Mouse (Mus musculus): ENCODE measurements around the gene D930048N14Rik.

The D930048N14Rik gene

DNA sequence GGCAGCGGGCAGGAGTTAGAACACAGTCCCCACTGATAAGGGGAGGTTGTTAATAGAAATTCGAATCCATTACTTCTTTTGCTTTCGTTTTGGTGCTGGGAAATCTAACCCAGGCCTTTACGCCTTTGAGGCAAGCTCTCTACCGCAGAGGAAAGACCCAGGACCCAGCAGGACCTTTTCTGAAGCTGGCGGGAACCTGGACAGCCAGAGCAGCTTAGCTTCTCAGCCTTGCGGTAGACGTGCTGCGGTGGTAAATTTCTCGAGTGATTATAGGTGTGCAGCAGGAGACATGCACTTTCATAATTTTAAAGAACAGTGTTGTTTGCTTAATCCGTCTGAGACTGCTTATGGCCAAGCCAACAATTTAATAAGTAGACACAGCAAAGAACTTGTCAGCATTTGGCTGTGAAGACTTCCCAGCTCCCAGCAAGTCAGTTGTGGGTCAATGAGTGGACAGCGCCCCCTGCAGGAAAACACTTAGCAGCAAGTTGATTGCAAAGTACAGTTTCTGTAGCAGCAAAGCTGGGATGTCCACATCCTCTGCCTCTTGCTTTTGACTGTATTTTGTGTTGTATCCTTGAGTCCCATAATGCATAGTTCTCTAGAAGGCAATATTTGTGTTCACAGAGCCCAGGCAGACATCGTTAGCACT, 30.7 kb downstream of the D930048N14Rik start:
- CTCF ChIA-PET: interaction anchor here (0.5 to 2.8 kb wide), 92 partner anchors 8 to 486 kb away, joined by 3 to 76 read pairs (median 5); partner anchors contain the start of genes Phykpl (in 3 of the 4), Nhp2 (in 2 of the 4), Rmnd5b (in 2 of the 4) and Col23a1 (in 1 of the 4)
- POLR2A ChIA-PET: interaction anchor here (0.6 to 14.7 kb wide), 54 partner anchors 7 to 142 kb away, joined by 3 to 450 read pairs (median 6); partner anchors contain the start of genes Hnrnpab (in 4 of the 4), Nhp2 (in 3 of the 4), Phykpl (in 3 of the 4) and Rmnd5b (in 3 of the 4)

DNA sequence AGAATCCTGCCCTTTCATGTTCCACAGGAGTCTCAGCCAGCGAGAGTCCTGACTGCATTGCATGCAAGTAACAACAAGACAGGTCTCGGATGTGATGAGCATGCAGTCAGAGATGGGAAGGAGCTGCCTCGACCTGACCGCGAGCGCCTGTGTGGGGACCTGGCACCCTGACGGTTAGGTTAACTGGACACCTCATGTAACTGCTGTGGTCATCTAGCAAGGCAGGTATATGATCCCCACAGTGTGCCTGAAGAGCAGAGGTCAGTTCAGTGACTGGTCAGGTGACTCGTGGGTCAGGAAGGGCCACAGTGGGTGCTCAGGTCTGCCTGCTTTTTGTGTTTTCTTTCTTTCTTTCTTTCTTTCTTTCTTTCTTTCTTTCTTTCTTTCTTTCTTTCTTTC, 31.2 kb downstream of the D930048N14Rik start:
- ChIA-PET CTCF (interaction anchor here (0.5 to 2.8 kb wide), 83 partner anchors 8 to 486 kb away, joined by 3 to 76 read pairs (median 6); partner anchors contain the start of genes Phykpl (in 3 of the 4), Nhp2 (in 2 of the 4), Rmnd5b (in 2 of the 4) and Col23a1 (in 1 of the 4)), POLR2A (interaction anchor here (0.7 to 14.7 kb wide), 51 partner anchors 6 to 142 kb away, joined by 3 to 450 read pairs (median 7); partner anchors contain the start of genes Hnrnpab (in 4 of the 4), Nhp2 (in 3 of the 4), Rmnd5b (in 3 of the 4) and Phykpl (in 2 of the 4))

- POLR2A ChIA-PET: interaction anchor here (0.6 to 14.7 kb wide), 177 partner anchors 8 to 1575 kb away, joined by 3 to 450 read pairs (median 5); partner anchors contain the start of genes Hnrnpab (in 4 of the 4), Phykpl (in 4 of the 4), D930048N14Rik (in 3 of the 4) and N4bp3 (in 3 of the 4)
- CTCF ChIA-PET: interaction anchor here (0.6 to 6.0 kb wide), 35 partner anchors 9 to 1561 kb away, joined by 3 to 50 read pairs (median 3); partner anchors contain the start of genes Phykpl (in 2 of the 4), Cdkn2aipnl (in 1 of the 4), Col23a1 (in 1 of the 4) and D930048N14Rik (in 1 of the 4)
Measured at GRCm38 (mm10) chr11:51688330-51689328, 37.9 kb downstream of the D930048N14Rik start, which contains the start of gene 0610009B22Rik. TSS of gene 0610009B22Rik (minus strand) at chr11:51688874.

GRCm38 (mm10) chr11:51689343-51689742, 38.6 kb downstream of the D930048N14Rik start:
- ChIA-PET POLR2A (interaction anchor here (0.6 to 14.7 kb wide), 106 partner anchors 8 to 534 kb away, joined by 3 to 450 read pairs (median 7); partner anchors contain the start of genes Hnrnpab (in 4 of the 4), D930048N14Rik (in 3 of the 4), N4bp3 (in 3 of the 4) and Nhp2 (in 3 of the 4)), CTCF (interaction anchor here (0.6 to 6.0 kb wide), 20 partner anchors 8 to 1560 kb away, joined by 3 to 50 read pairs (median 4); partner anchors contain the start of genes Col23a1 (in 1 of the 4), Hnrnpab (in 1 of the 4), Nhp2 (in 1 of the 4) and Phykpl (in 1 of the 4))

GRCm38 (mm10) chr11:51690597-51690996, 39.8 kb downstream of the D930048N14Rik start:
- ChIA-PET CTCF (interaction anchor here in 3 of 4 experiments (0.6 to 6.0 kb wide), 5 partner anchors 9 to 128 kb away, joined by 6 to 50 read pairs (median 11); no protein-coding TSS in a partner anchor), POLR2A (interaction anchor here in 3 of 4 experiments (0.9 to 14.7 kb wide), 20 partner anchors 9 to 116 kb away, joined by 3 to 450 read pairs (median 52); partner anchors contain the start of genes Hnrnpab (in 3 of the 3), Nhp2 (in 2 of the 3), D930048N14Rik (in 1 of the 3) and N4bp3 (in 1 of the 3))

- CTCF ChIA-PET: interaction anchor here in 1 of 4 experiments (0.6 kb wide), 1 partner anchor 1119 kb away, joined by 5 read pairs; no protein-coding TSS in a partner anchor
- POLR2A ChIA-PET: interaction anchor here in 2 of 4 experiments (0.6 to 8.2 kb wide), 6 partner anchors 7 to 532 kb away, joined by 3 to 170 read pairs (median 6); no protein-coding TSS in a partner anchor
Measured at GRCm38 (mm10) chr11:51694984-51695383, 44.2 kb downstream of the D930048N14Rik start.

DNA sequence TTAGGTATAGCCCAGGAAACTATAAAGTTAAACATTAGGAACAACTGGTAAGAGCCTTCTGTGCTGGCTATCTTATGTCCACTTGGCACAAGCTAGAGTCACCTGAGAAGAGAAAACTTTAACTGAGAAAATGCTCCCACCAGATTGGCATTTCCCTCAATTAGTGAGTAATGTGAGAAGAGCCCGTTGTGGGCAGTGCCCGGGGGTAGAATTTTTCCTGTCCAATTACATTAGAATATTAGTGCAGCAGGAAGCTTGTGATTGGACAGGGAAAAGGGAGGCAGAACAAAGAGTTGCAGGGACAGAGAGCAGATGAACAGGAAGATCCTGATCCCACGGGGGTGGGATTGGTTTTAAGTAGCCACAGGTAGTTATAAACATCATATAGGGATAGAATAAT, 52.1 kb downstream of the D930048N14Rik start:
- POLR2A ChIA-PET: interaction anchor here (0.7 to 9.7 kb wide), 87 partner anchors 8 to 1325 kb away, joined by 3 to 189 read pairs (median 5); partner anchors contain the start of genes 0610009B22Rik (in 4 of the 4), Hnrnpab (in 3 of the 4), Nhp2 (in 3 of the 4) and Phykpl (in 3 of the 4)

DNA sequence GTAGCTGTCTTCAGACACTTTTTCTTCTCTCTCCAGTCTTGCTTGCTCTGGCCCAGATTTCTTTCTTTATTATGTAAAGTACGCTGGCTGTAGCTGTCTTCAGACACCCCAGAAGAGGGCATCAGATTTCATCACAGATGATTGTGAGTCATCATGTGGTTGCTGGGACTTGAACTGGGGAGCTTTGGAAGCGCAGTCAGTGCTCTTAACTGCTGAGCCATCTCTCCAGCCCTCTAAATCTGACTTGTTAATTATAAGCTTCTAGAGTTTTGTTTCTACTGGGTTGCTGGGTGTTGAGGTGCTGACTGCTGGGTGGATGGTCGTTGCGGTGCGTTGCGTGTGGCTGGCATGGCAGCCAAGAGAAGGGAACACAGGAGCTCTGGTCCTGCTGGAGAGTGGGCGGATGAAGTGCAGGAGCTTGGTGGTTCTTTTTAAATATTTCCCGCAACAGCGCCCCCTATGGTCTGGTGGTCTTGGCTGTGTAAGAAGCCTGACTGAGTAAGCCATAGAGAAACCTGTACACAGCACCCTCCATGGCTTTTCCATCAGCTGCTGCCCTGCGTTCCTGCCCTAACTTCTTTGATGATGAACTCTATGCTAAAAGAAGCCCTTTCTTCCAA, 52.7 kb downstream of the D930048N14Rik start:
- ChIA-PET CTCF (interaction anchor here (0.5 to 3.1 kb wide), 60 partner anchors 11 to 716 kb away, joined by 3 to 50 read pairs (median 4); partner anchors contain the start of genes 0610009B22Rik (in 3 of the 4), Sar1b (in 2 of the 4), Col23a1 (in 1 of the 4) and D930048N14Rik (in 1 of the 4)), POLR2A (interaction anchor here (0.7 to 9.7 kb wide), 99 partner anchors 9 to 1326 kb away, joined by 3 to 189 read pairs (median 5); partner anchors contain the start of genes 0610009B22Rik (in 4 of the 4), Hnrnpab (in 3 of the 4), Nhp2 (in 3 of the 4) and Phykpl (in 3 of the 4))

More for the DNA sequence above, 52.1 kb downstream of the D930048N14Rik start:
- CTCF ChIA-PET: interaction anchor here (0.6 to 3.1 kb wide), 32 partner anchors 11 to 580 kb away, joined by 3 to 50 read pairs (median 4); partner anchors contain the start of genes 0610009B22Rik (in 3 of the 4), Col23a1 (in 1 of the 4), D930048N14Rik (in 1 of the 4) and N4bp3 (in 1 of the 4)

DNA sequence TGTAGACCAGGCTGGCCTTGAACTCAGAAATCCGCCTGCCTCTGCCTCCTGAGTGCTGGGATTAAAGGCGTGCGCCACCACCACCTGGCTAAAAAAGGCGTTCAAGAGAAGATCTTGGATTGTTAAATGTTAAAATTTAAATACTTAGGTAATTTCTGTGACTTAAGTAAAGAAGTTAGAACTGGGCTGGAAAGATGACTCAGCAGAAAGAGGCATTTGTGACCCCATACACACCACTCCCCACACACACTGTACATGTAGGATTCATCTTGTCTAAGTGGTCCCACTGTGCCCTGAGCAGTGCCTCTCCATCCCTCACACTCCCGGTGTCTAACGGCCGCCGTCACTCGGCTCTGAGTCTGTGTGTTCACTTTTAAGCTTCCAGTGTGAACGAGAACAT, 55.7 kb downstream of the D930048N14Rik start:
- ChIA-PET POLR2A (interaction anchor here in 3 of 4 experiments (0.6 to 3.2 kb wide), 10 partner anchors 8 to 138 kb away, joined by 3 to 14 read pairs (median 4); partner anchors contain the start of genes 0610009B22Rik (in 2 of the 3) and Hnrnpab (in 2 of the 3)), CTCF (interaction anchor here in 1 of 4 experiments (0.6 to 1.2 kb wide), 3 partner anchors 19 to 600 kb away, joined by 3 to 4 read pairs (median 3); no protein-coding TSS in a partner anchor)

GRCm38 (mm10) chr11:51707080-51707479, 56.3 kb downstream of the D930048N14Rik start:
- CTCF ChIA-PET: interaction anchor here in 1 of 4 experiments (0.6 to 1.2 kb wide), 3 partner anchors 20 to 599 kb away, joined by 3 to 4 read pairs (median 3); no protein-coding TSS in a partner anchor
- POLR2A ChIA-PET: interaction anchor here in 3 of 4 experiments (0.5 to 3.2 kb wide), 16 partner anchors 8 to 139 kb away, joined by 3 to 14 read pairs (median 4); partner anchors contain the start of genes 0610009B22Rik (in 2 of the 3), Hnrnpab (in 2 of the 3), Phykpl (in 1 of the 3) and Sar1b (in 1 of the 3)
